Mouse (Mus musculus) lung, embryonic 16.5 days (tissue): ENCODE data around the gene Cd47. TPM values are rescaled to one million over a fixed set of nuclear protein-coding genes. Genes with fewer than 3 reads are reported as not detected.

Experiments used
- ATAC-seq: fragments of 200-750 bp; cut with Nextera tagmentation; 2 replicates; pipeline ENCODE4 v1.8.0; 2017; ENCODE audit warnings: low read depth, mild to moderate bottlenecking, moderate library complexity
- H3K27ac ChIP-seq: fragments of 300-500 bp; sonication (generic); 2 replicates; pipeline ENCODE4 v1.5.1; 2014; ENCODE audit warnings: mild to moderate bottlenecking, control low read depth, low read length
- H3K27me3 ChIP-seq: fragments of 300-500 bp; sonication (generic); 2 replicates; pipeline ENCODE4 v1.6.1; 2014; ENCODE audit warnings: low read depth, low read length, mixed read lengths; ENCODE audit not compliant: control insufficient read depth, insufficient read depth
- H3K36me3 ChIP-seq: fragments of 300-500 bp; sonication (generic); 2 replicates; pipeline ENCODE4 v1.6.1; 2014; ENCODE audit warnings: low read length; ENCODE audit not compliant: control insufficient read depth, insufficient read depth
- H3K4me1 ChIP-seq: fragments of 300-500 bp; sonication (generic); replicated peaks from 2 replicates; pipeline ENCODE4 v1.6.1; 2014; ENCODE audit warnings: low read length, mixed read lengths; ENCODE audit not compliant: control insufficient read depth, insufficient read depth
- H3K4me2 ChIP-seq: fragments of 300-500 bp; sonication (generic); 2 replicates; pipeline ENCODE4 v1.6.1; 2014; ENCODE audit warnings: low read depth, low read length, control low read depth
- H3K4me3 ChIP-seq: fragments of 300-500 bp; sonication (generic); 2 replicates; pipeline ENCODE4 v1.5.1; 2014; ENCODE audit warnings: mild to moderate bottlenecking, low read length, control low read depth
- H3K9ac ChIP-seq: fragments of 300-500 bp; sonication (generic); 2 replicates; pipeline ENCODE4 v1.6.1; 2014; ENCODE audit warnings: low read length, control low read depth
- H3K9me3 ChIP-seq: fragments of 300-500 bp; sonication (generic); 2 replicates; pipeline ENCODE4 v1.6.1; 2016; ENCODE audit warnings: low read length; ENCODE audit not compliant: control insufficient read depth
- WGBS: fragments of 180-500 bp; shearing (Covaris S2); extraction: QIAGEN DNeasy Blood & Tissue Kit; methylation state at CpG from one replicate; pipeline ENCODE4 v1.1.7; 2014; 5-methylcytosine and 5-hydroxymethylcytosine counted together
- polyA plus RNA-seq: library from polyadenylated mRNA; unstranded; fragments of >200 nt; fragmentation: Nextera tagmentation; extraction: Ambion mirVana; gene quantifications from 2 replicates; pipeline ENCODE4 v1.2.1, GENCODE M21; 2015

Cd47 gene
- 136 TPM in 2 replicates for polyA plus RNA-seq

DNA sequence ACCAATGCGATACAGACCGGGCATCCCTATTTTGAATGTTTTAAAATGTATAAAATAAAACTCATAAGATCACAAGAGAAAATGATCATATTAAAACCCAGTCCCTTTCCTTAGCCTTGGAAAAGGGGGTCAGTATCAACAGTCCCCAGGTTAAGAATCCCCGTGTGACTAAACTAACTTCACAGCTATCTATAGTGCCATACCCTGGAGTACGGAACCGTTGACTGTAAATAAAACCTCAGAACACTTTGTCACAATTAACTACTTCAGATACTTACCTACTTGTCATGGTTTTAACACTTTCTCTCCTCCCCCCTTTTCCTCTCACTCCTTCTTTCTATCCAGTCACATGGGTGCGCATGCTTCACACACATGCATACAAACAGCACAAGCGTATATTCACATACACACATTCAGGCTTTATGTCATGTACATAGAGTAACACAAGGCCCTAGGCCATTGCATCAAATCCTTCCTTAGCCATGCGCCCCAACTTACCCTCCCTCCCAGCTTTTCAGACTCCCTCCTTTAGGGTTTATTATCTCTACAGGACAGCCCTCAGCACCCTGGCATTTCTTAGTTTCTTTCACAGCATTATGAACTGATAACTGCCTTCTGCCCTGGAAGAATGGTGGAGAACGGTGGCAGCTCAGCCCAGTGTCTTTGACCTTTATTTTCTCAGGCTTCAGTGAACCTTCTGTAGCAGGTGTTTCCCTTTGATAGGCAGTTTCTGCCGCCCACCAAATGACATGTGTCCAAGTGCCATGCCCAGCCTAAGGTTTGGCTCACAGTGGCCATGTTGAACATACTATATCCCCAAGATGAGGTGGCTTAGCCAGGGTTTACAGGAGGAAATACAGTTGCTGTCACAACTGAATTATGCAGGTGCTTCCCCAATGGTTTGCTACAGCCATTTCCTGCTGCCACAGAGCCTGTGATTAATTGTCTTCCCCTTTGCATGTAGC lies at the start of gene Cd47:
Gene Cd47 (plus strand): TSS at position 937 of the 965 bp plus-strand sequence.
- WGBS = 73% methylated on average over 10 of the region's 10 CpGs
- Histone ChIP-seq H3K36me3 (no peaks in the 10 kb centered on the region), H3K27me3 (no peaks in the 10 kb centered on the region), H3K9me3 (no peaks in the 10 kb centered on the region), H3K9ac (no peak within 1 kb of the TSS), H3K4me2 (no peak within 1 kb of the TSS), H3K4me1 (peaks cover 14% of the 10 kb centered on the region), H3K27ac (peak within 1 kb of the TSS; percentile 26), H3K4me3 (no peak within 1 kb of the TSS)
- ATAC-seq = peak; percentile 42; the same call in 1 of the 2 replicates

DNA sequence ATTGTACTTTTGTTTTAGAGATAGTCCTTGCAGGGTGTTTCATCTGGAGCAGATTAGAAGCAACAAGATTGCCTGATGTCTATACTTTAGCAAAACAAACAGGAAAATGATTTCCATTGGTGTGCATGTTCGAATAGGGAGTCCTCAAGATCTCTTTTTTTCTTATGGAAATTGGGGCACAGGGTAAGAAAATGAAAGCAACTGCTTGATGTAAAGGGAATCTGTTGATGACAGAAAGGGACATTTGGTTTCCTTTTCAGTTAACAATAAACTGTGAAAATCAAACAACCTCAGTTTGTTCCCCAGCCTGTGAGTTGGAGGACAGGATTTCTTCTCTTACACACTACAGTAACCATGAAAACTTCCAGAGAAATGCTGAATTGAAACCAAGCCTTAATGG lies 47.4 kb upstream of the Cd47 start:
- H3K4me2 ChIP-seq = no peak overlapping the region
- H3K27ac ChIP-seq = no peak overlapping the region
- no peak for ATAC-seq
- H3K9ac ChIP-seq = no peak overlapping the region
- H3K36me3 ChIP-seq = no peaks in the 10 kb centered on the region
- WGBS = 85% methylated on average over 1 of the region's 1 CpGs
- H3K27me3 ChIP-seq = no peaks in the 10 kb centered on the region
- no peak overlapping the region for H3K4me3 ChIP-seq
- no peaks in the 10 kb centered on the region for H3K9me3 ChIP-seq
- no peaks in the 10 kb centered on the region for H3K4me1 ChIP-seq

GRCm38 (mm10) chr16:49753318-49753717 lies 47.0 kb upstream of the Cd47 start:
- Histone ChIP-seq H3K4me3 (no peak overlapping the region), H3K27me3 (no peaks in the 10 kb centered on the region), H3K27ac (no peak overlapping the region), H3K4me2 (no peak overlapping the region), H3K9me3 (no peaks in the 10 kb centered on the region), H3K4me1 (no peaks in the 10 kb centered on the region), H3K9ac (no peak overlapping the region), H3K36me3 (no peaks in the 10 kb centered on the region)
- 46% methylated on average over 3 of the region's 3 CpGs for WGBS
- no peak for ATAC-seq

DNA sequence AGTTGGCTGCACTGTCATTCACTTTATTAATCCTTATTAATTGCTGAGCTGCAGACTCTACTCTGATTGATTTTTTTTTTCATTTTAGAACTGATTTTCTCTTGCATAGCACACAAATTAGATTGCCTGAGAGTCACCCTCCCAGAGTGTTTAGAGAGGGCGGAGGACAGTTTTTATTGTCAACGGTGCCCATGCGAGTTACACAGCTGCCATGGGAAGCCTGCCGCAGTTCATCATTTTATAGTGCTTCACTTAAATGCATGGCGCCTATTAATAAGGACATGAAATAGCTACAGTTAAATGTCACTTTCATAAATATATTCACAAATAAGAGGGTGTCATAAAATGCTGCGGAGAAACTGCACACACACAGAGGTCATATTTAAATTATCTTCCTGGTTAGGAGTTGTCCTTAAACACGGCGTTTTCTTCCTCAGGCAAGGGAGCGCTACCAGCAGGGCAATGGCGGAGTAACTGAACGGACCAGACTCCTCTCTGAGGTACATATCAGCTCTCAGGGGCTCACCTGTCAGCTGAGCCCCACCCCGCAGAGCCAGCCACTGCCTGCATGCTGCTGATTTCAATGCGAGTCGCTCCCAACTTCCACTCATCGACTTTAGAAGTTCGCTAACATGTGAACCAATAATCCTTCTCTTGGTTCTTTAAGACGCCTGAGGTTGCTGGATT lies 39.7 kb upstream of the Cd47 start:
- Histone ChIP-seq H3K9ac (no peak overlapping the region), H3K4me3 (no peak overlapping the region), H3K4me1 (no peaks in the 10 kb centered on the region), H3K27ac (no peak overlapping the region), H3K36me3 (peaks cover 4% of the 10 kb centered on the region; the same call in 1 of the 2 replicates), H3K4me2 (no peak overlapping the region), H3K9me3 (no peaks in the 10 kb centered on the region), H3K27me3 (no peaks in the 10 kb centered on the region)
- 70% methylated on average over 17 of the region's 17 CpGs for WGBS
- ATAC-seq = no peak

DNA sequence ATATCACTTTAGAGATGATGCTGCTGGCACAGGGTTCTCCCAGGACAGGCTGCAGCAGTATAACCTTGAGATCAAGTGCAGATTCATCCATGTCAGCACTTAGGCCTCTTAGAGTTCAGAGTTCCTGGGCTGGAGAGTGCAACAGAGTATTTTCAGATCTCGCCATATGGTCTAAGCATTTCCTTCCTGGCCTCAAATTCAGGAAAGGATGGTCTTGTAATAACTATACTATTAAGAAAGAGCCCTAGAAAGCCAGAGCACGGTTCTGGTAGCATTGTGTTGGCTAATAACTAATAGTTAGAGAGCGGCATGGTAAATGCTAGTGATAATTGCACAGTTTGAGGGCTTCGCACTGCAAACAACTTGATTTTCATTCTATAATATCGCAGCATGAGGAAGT lies 38.4 kb upstream of the Cd47 start:
- Histone ChIP-seq H3K27me3 (no peaks in the 10 kb centered on the region), H3K27ac (no peak overlapping the region), H3K9ac (no peak overlapping the region), H3K4me1 (no peaks in the 10 kb centered on the region), H3K36me3 (peaks cover 4% of the 10 kb centered on the region; the same call in 1 of the 2 replicates), H3K4me3 (no peak overlapping the region), H3K9me3 (no peaks in the 10 kb centered on the region), H3K4me2 (no peak overlapping the region)
- WGBS = 82% methylated on average over 5 of the region's 5 CpGs
- ATAC-seq = no peak

GRCm38 (mm10) chr16:49766326-49766725 lies 34.0 kb upstream of the Cd47 start:
- Histone ChIP-seq H3K9ac (no peak overlapping the region), H3K36me3 (peaks cover 4% of the 10 kb centered on the region; the same call in 1 of the 2 replicates), H3K27ac (no peak overlapping the region), H3K4me3 (no peak overlapping the region), H3K4me1 (no peaks in the 10 kb centered on the region), H3K4me2 (no peak overlapping the region), H3K27me3 (no peaks in the 10 kb centered on the region), H3K9me3 (no peaks in the 10 kb centered on the region)
- ATAC-seq = peak; percentile 61; the same call in 1 of the 2 replicates
- 51% methylated on average over 3 of the region's 3 CpGs for WGBS

DNA sequence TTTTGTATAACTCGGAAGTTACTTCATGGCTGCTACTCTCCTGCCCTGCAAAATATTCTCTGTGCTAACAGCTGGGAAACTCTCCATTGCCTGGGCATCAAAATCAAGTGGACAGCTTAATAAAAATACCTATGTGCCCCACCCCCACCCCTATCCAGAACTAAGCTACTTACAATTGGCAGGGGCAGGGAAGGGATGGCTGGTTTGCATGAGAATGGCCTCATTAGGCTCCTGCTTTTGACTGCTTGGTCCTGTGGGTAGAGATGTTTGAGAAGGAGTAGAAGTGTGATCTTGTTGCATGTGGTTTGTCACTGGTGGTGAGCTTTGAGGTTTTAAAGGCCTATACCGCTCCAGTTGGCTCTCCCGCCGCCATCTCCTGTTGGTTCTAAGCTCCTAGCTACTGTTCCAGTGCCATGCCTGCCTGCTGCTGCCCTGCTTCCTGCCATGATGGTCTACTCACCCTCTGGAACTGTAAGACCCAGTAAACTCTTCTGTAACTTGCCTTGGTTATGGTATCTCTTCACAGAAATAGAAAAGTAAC lies 31.8 kb upstream of the Cd47 start:
- no peaks in the 10 kb centered on the region for H3K9me3 ChIP-seq
- peaks cover 4% of the 10 kb centered on the region; the same call in 1 of the 2 replicates for H3K36me3 ChIP-seq
- H3K27ac ChIP-seq = no peak overlapping the region
- ATAC-seq = no peak
- H3K27me3 ChIP-seq = no peaks in the 10 kb centered on the region
- H3K4me1 ChIP-seq = no peaks in the 10 kb centered on the region
- no peak overlapping the region for H3K9ac ChIP-seq
- no peak overlapping the region for H3K4me3 ChIP-seq
- 93% methylated on average over 4 of the region's 4 CpGs for WGBS
- no peak overlapping the region for H3K4me2 ChIP-seq

GRCm38 (mm10) chr16:49769831-49770261 lies 30.5 kb upstream of the Cd47 start:
- Histone ChIP-seq H3K36me3 (no peaks in the 10 kb centered on the region), H3K27me3 (no peaks in the 10 kb centered on the region), H3K4me3 (no peak overlapping the region), H3K4me2 (no peak overlapping the region), H3K9ac (no peak overlapping the region), H3K9me3 (no peaks in the 10 kb centered on the region), H3K27ac (no peak overlapping the region), H3K4me1 (no peaks in the 10 kb centered on the region)
- no peak for ATAC-seq
- 64% methylated on average over 2 of the region's 2 CpGs for WGBS
